Mouse (Mus musculus) stomach, embryonic 16.5 days (tissue): ENCODE results near the gene Prkag2. TPM values are rescaled to one million over a fixed set of nuclear protein-coding genes. Genes with fewer than 3 reads are reported as not detected.
"Not testable (repeated sequence)": the region's sequence is repeated elsewhere in the genome, so short reads cannot be mapped to it uniquely, and the experiment has no call there.

Source experiments
- ATAC-seq: fragments of 200-750 bp; cut with Nextera tagmentation; 2 replicates; pipeline ENCODE4 v1.8.0; 2017; ENCODE audit warnings: moderate number of reproducible peaks, moderate TSS enrichment; ENCODE audit not compliant: insufficient read depth, low FRiP score
- H3K27ac ChIP-seq: fragments of 300-500 bp; sonication (generic); 2 replicates; pipeline ENCODE4 v1.5.1; 2014; ENCODE audit warnings: low read length
- H3K27me3 ChIP-seq: fragments of 300-500 bp; sonication (generic); 2 replicates; pipeline ENCODE4 v1.6.1; 2014; ENCODE audit warnings: low read length, control low read depth, mixed read lengths; ENCODE audit not compliant: control insufficient read depth, insufficient read depth
- H3K36me3 ChIP-seq: fragments of 300-500 bp; sonication (generic); 2 replicates; pipeline ENCODE4 v1.6.1; 2014; ENCODE audit warnings: low read length; ENCODE audit not compliant: control insufficient read depth, insufficient read depth
- H3K4me1 ChIP-seq: fragments of 300-500 bp; sonication (generic); 2 replicates; pipeline ENCODE4 v1.6.1; 2014; ENCODE audit warnings: low read length, control low read depth, mixed read lengths; ENCODE audit not compliant: control insufficient read depth, insufficient read depth
- H3K4me2 ChIP-seq: fragments of 300-500 bp; sonication (generic); 2 replicates; pipeline ENCODE4 v1.6.1; 2014; ENCODE audit warnings: low read depth, low read length, mixed read lengths
- H3K4me3 ChIP-seq: fragments of 300-500 bp; sonication (generic); replicated peaks from 2 replicates; pipeline ENCODE4 v1.5.1; 2014; ENCODE audit warnings: mild to moderate bottlenecking, low read length
- H3K9ac ChIP-seq: fragments of 300-500 bp; sonication (generic); 2 replicates; pipeline ENCODE4 v1.6.1; 2014; ENCODE audit warnings: low read length
- H3K9me3 ChIP-seq: fragments of 300-500 bp; sonication (generic); replicated peaks from 2 replicates; pipeline ENCODE4 v1.6.1; 2016; ENCODE audit warnings: low read length, control low read depth; ENCODE audit not compliant: control insufficient read depth
- WGBS: fragments of 180-500 bp; shearing (Covaris S2); extraction: QIAGEN DNeasy Blood & Tissue Kit; methylation state at CpG from one replicate; pipeline ENCODE4 v1.1.7; 2014; 5-methylcytosine and 5-hydroxymethylcytosine counted together
- polyA plus RNA-seq: library from polyadenylated mRNA; unstranded; fragments of >200 nt; fragmentation: Nextera tagmentation; extraction: Ambion mirVana; gene quantifications from 2 replicates; pipeline ENCODE4 v1.2.1, GENCODE M21; 2015

The Prkag2 gene
- polyA plus RNA-seq, 1 experiment from 2014 or later, result 42.5 TPM

DNA sequence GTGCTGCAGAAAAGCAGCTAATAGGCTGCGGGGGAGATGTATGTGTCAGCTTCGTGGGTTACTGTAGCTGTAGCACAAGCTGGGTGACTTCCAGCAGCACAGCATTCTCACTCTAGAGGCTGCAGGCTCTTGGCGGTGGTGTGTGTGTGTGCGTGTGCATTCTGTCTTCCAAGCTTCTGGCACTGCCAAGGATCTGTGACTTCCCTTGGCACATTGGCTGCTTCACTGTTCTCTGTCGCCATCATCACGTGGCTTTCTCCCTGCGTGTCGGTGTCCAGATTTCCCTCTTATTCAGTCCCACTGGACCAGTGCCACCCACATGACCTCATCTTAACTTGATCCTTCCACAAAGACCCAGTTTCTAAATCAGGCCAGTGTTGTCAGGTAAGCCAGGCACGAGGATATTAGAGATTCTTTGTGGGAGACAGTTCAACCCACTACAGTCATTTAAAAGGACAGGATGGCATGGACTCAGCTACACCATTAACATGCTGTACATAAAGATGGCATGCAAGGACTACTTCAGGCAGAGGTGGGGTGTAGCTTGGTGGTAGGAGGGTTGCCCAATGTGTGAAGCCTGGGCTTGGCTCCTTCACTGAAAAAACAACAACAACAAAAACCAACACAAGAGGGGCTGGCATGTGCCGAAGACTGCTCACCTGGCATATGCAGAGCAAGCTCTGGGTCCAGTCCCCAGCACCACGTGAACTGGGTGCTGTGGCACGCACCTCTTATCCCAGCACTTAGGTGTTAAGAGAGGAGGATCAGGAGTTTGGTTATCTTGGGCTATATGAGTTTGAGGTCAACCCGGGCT is 239.6 kb downstream of the Prkag2 start:
- Histone ChIP-seq H3K36me3 (no peaks in the 10 kb centered on the region), H3K9me3 (peaks cover 6% of the 10 kb centered on the region; the same call in 1 of the 2 replicates), H3K4me2 (no peak overlapping the region), H3K4me1 (no peaks in the 10 kb centered on the region), H3K27me3 (no peaks in the 10 kb centered on the region), H3K9ac (no peak overlapping the region), H3K4me3 (no peak overlapping the region), H3K27ac (no peak overlapping the region)
- ATAC-seq, result no peak
- WGBS, result 73% methylated on average over 13 of the region's 13 CpGs

DNA sequence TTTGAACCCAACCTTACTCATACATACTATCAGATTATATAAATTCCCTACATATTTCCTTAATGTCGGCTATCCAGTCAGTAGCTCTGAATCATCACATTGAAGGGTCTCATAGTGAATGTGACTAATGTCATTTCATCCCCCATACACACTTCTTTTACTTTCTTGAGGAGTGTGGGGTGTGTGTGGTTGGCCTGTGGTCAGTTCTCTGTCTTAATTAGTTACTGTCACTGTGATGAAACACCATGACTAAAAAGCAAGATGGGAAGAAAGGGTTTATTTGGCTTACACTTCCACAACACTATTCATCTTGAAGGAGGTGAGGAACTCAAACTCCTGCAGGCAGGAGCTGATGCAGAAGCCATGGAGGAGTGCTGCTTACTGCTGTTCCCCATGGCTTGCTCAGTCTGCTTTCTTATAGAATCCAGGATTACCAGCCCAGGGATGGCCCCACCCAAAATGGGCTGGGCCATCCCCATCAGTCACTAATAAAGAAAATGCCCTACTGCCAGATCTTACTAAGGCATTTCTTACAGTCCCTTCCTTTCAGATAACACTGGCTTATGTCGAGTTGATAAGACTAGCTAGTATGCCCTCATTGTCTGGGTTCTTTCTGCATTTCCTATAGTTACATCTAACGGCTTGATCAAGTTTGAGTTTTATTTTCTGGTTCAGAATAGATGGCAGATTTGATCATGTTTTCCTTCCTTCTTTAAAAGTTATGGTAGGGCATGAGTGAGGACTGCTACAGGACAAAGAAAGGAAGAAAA is 240.5 kb downstream of the Prkag2 start:
- Histone ChIP-seq H3K4me3 (no peak overlapping the region), H3K9ac (no peak overlapping the region), H3K9me3 (peaks cover 6% of the 10 kb centered on the region; the same call in 1 of the 2 replicates), H3K4me1 (no peaks in the 10 kb centered on the region), H3K27ac (no peak overlapping the region), H3K27me3 (no peaks in the 10 kb centered on the region), H3K36me3 (no peaks in the 10 kb centered on the region), H3K4me2 (no peak overlapping the region)
- WGBS, result 60% methylated on average over 3 of the region's 3 CpGs
- no peak for ATAC-seq

DNA sequence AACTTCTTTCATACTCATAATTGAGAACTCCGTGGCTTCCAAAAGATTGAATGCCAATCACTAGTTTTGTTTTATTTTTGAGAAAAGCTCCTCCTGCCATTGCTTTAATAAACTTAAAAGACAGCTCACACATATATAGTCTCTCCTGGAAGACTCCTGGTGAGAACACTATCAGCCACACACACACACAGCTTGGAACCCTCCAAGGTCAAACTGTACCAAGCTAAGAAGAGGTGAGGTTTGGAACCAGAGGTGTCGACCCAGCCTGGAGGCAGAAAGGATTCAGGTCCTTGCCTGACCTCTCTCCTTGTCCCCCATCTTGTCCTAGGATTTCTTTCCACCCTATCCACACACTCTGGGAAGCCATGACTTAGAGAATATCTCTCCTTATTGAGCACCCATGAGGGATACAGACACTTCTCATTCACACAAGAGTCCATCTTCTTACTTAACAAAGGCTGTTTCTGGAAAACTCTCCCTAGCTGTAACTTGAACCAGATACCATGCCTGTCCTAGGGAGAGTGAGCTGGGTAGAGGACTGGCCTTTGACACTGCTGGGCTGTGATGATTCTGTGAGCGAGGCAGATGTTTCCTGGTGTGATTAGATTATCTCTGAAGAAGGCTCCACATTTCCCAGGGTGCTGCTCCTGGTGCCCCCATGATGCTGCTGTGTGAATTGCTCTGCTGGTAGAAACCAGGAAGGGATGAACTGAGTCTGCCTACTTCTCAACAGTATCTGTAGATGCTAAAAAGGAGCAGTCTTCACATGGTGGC is 245.4 kb downstream of the Prkag2 start:
- H3K27ac ChIP-seq, result no peak overlapping the region
- H3K4me1 ChIP-seq, result no peaks in the 10 kb centered on the region
- ATAC-seq, result no peak
- H3K9me3 ChIP-seq, result peaks cover 6% of the 10 kb centered on the region; the same call in 1 of the 2 replicates
- H3K4me2 ChIP-seq, result no peak overlapping the region
- no peak overlapping the region for H3K4me3 ChIP-seq
- no peaks in the 10 kb centered on the region for H3K27me3 ChIP-seq
- H3K9ac ChIP-seq, result no peak overlapping the region
- WGBS, result 62% methylated on average over 3 of the region's 3 CpGs
- H3K36me3 ChIP-seq, result no peaks in the 10 kb centered on the region

DNA sequence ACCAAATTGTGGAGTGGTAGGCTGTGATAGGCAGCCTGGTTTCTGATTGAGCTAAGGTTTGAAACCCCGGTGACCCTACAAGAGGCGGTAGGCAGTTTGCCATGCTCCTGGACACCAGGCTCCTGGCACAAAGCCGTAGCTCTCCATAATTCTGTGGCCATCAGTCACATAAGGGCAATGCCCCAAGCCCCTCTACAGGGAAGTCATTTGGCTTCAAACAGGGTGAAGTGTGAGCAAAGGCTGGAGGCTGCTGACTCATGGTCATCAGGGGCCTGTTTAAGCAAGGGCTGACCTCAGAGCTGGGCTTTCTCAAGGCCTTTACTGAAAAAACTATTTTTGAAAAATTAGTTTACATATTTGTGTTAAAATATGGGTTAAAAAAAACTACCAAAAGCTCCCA is 246.2 kb downstream of the Prkag2 start:
- WGBS, result 82% methylated on average over 3 of the region's 3 CpGs
- ATAC-seq, result no peak
- no peak overlapping the region for H3K4me3 ChIP-seq
- H3K9ac ChIP-seq, result no peak overlapping the region
- no peaks in the 10 kb centered on the region for H3K36me3 ChIP-seq
- no peaks in the 10 kb centered on the region for H3K4me1 ChIP-seq
- H3K9me3 ChIP-seq, result peaks cover 6% of the 10 kb centered on the region; the same call in 1 of the 2 replicates
- no peak overlapping the region for H3K4me2 ChIP-seq
- no peaks in the 10 kb centered on the region for H3K27me3 ChIP-seq
- no peak overlapping the region for H3K27ac ChIP-seq

DNA sequence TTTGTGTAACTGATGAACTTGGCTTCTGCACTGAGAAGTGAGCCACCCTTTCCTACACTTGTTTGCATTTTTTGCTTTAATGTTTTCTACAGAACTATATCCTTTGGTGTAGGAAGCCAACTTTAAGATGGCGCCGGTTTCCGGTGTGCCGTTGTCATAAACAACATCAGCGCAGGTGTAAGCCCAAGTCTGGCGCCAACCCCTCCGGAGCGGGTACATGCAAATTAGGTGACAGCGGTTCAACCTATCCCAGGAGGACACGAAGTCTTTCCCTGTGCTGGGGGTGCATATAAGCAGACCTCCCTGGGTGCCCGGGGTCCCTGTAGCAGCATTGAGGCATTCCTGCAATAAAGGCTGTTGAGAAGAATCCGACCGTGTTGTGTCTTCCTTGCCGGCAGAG is 252.2 kb downstream of the Prkag2 start:
- 84% methylated on average over 14 of the region's 14 CpGs for WGBS
- not testable (repeated sequence) for ATAC-seq

DNA sequence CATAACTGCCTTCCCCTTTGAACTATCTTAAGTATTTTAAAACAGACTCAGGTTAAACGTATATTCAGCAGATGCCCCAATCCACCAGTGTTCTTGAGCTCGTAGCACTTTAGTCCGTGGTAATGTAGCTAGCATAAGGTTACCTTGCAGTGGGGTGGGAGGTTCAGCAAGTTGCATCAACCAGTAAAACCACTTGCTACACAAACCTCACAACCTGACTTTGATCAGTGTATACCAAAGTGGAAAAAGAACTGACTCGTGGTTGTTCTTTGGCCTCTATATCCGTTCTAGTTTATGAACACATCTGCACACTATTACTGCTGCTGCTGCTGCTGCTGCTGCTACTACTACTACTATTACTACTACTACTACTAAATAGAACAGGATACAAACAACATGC is 256.6 kb downstream of the Prkag2 start:
- H3K27me3 ChIP-seq, result no peaks in the 10 kb centered on the region

More for the DNA sequence above, 252.2 kb downstream of the Prkag2 start:
- not testable (repeated sequence) for H3K36me3 ChIP-seq, H3K27me3 ChIP-seq, H3K4me3 ChIP-seq, H3K9ac ChIP-seq, H3K4me1 ChIP-seq, H3K27ac ChIP-seq, H3K4me2 ChIP-seq, H3K9me3 ChIP-seq

DNA sequence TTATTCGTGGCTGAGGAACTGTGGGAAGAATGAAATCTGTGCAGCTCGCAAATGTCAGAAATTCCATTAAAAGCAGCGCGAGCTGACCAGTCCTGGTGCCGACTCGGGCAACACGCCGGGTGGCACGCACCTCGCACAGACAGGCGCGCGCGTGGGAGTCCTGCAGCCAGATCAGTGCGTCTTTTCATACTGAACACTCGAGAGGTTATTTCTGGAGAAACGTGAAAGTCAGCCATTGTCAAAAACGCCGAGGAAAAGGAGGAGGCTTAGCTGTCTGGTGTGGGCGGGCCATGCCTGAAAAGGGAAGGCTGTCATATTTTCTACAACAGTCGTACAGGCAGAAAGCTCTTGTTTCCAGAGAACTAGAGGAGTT is 257.4 kb downstream of the Prkag2 start:
- H3K36me3 ChIP-seq, result no peaks in the 10 kb centered on the region
- H3K9me3 ChIP-seq, result no peaks in the 10 kb centered on the region
- ATAC-seq, result no peak; the same call in 1 of the 2 replicates
- H3K9ac ChIP-seq, result peak overlapping the region; percentile 78
- peak overlapping the region; percentile 100 for H3K27ac ChIP-seq
- peak overlapping the region; percentile 78 for H3K4me2 ChIP-seq
- no peaks in the 10 kb centered on the region for H3K27me3 ChIP-seq
- peak overlapping the region; percentile 97 for H3K4me3 ChIP-seq
- H3K4me1 ChIP-seq, result peaks cover 26% of the 10 kb centered on the region
- under 1% methylated on average over 21 of the region's 21 CpGs for WGBS

More for the DNA sequence above, 256.6 kb downstream of the Prkag2 start:
- peak overlapping the region; percentile 78; the same call in 1 of the 2 replicates for H3K9ac ChIP-seq
- no peaks in the 10 kb centered on the region for H3K36me3 ChIP-seq
- peak overlapping the region; percentile 78; the same call in 1 of the 2 replicates for H3K4me2 ChIP-seq
- H3K27ac ChIP-seq, result peak overlapping the region; percentile 100; the same call in 1 of the 2 replicates
- H3K4me3 ChIP-seq, result 0 out of 2 replicates have a peak overlapping the region, but pooled peaks have one; percentile 97
- no peaks in the 10 kb centered on the region for H3K9me3 ChIP-seq
- peaks cover 22% of the 10 kb centered on the region for H3K4me1 ChIP-seq
- ATAC-seq, result no peak
- WGBS, result 82% methylated on average over 5 of the region's 5 CpGs

DNA sequence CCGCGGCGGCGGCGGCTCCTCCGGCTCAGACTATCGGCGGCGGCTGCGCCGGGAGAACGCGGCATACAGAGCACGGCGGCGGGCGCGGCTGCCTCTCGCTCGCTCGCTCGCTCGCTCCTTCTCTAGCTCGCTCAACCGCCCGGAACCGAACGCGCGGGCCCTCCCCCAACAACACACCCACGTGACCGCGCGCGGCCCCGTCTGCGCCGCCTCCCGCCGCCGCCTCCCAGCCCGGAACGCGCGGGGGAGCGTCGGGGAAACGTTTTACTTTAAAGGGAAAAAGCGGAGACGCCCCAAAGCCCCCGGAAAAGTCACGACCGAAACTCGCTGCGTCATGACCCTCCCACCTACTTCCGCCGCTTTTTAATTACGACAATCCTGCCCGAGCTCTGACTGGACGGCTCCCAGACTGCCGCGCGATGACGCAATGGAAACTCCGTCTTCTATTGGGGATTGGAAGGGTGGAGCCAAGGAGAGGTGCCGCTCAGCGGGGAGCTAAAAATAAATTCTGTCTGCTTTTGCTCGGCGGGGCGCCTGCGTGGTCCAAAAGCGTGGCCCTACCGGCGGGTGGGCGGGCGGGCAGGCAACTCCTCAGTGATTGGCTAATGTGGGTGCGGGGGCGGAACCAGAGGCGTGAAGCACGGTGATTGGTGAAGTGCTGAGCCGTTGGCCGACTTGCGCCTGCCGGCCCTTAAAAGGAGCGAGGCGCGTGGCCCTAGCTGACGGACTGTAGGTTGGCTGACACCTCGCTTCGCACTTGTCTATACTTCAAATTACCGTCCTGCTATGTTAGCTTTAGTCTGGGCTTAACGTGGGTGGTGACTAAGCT is 258.0 kb downstream of the Prkag2 start, which contains the start of gene Rheb:
Gene Rheb, minus strand, starts transcription at position 351 of the 829 bp plus-strand sequence.
- ATAC-seq, result peak; percentile 96
- H3K9me3 ChIP-seq, result no peaks in the 10 kb centered on the region
- peaks cover 29% of the 10 kb centered on the region for H3K4me1 ChIP-seq
- H3K27ac ChIP-seq, result peak within 1 kb of the TSS; percentile 100
- H3K4me3 ChIP-seq, result peak within 1 kb of the TSS; percentile 97
- H3K9ac ChIP-seq, result peak within 1 kb of the TSS; percentile 99
- no peaks in the 10 kb centered on the region for H3K36me3 ChIP-seq
- WGBS, result under 1% methylated on average over 88 of the region's 92 CpGs
- no peaks in the 10 kb centered on the region for H3K27me3 ChIP-seq
- H3K4me2 ChIP-seq, result peak within 1 kb of the TSS; percentile 90
